Mouse (Mus musculus): ENCODE measurements at regions not wholly inside any gene's neighbourhood (a gene's known extent, or its start where the extent isn't known, plus 50 kb on each side); places are given as distances from the start of the nearest gene placed in this dataset.

DNA sequence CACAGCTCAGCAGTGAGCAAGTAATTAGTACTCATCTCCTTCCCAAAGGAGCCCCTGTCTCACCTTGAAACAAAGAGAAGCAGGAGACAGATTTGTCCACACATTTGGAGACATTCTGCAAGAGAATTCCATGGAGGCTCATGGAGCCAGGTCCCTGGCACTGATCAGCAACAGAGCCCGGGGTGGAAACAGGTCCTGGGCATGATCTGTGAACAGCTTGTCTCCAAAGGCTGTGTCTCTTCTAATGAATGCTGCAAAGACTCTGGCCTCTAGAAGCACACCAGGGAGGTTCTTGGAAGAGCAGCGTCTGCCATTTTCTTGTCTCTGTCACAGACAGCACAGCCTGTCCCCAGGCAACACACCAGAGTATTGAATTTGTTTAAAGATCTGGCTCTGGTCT, 107.5 kb upstream of the Cdh5 start:
- TF ChIP-seq POLR2A (IDR thresholded peaks at IDR 0.05; ENCODE audit: extremely low read depth, insufficient read depth, low read length) = no peak
- no peak for TF ChIP-seq CTCF (IDR thresholded peaks at IDR 0.05; ENCODE audit: low read depth, low read length)
